Mouse (Mus musculus) hindbrain, postnatal 0 days (tissue): ENCODE data around the gene Arsj. TPM values are rescaled to one million over a fixed set of nuclear protein-coding genes. Genes with fewer than 3 reads are reported as not detected.

ENCODE experiments used
- ATAC-seq: fragments of 200-750 bp; cut with Nextera tagmentation; 2 replicates; pipeline ENCODE4 v1.8.0; 2017; ENCODE audit warnings: mild to moderate bottlenecking, moderate TSS enrichment, moderate library complexity
- DNase-seq: peaks from one replicate; pipeline ENCODE4 v3.0.0-alpha.2; 2015; ENCODE audit warnings: low spot score
- H3K27ac ChIP-seq: fragments of 300-500 bp; sonication (generic); 2 replicates; pipeline ENCODE4 v1.5.1; 2014; ENCODE audit warnings: mild to moderate bottlenecking
- H3K27me3 ChIP-seq: fragments of 300-500 bp; sonication (generic); 2 replicates; pipeline ENCODE4 v1.6.1; 2014; ENCODE audit warnings: low read length, mixed read lengths; ENCODE audit not compliant: insufficient read depth
- H3K36me3 ChIP-seq: fragments of 300-500 bp; sonication (generic); 2 replicates; pipeline ENCODE4 v1.6.1; 2014; ENCODE audit warnings: low read length, mixed read lengths; ENCODE audit not compliant: insufficient read depth
- H3K4me1 ChIP-seq: fragments of 300-500 bp; sonication (generic); 2 replicates; pipeline ENCODE4 v1.6.1; 2014; ENCODE audit warnings: antibody characterized with exemption, low read length, mixed read lengths; ENCODE audit not compliant: insufficient read depth
- H3K4me2 ChIP-seq: fragments of 300-500 bp; sonication (generic); 2 replicates; pipeline ENCODE4 v1.6.1; 2014; ENCODE audit warnings: low read depth, mild to moderate bottlenecking, low read length, moderate library complexity, mixed read lengths
- H3K4me3 ChIP-seq: fragments of 300-500 bp; sonication (generic); 2 replicates; pipeline ENCODE4 v1.5.1; 2014; ENCODE audit warnings: low read length
- H3K9ac ChIP-seq: fragments of 300-500 bp; sonication (generic); replicated peaks from 2 replicates; pipeline ENCODE4 v1.6.1; 2014; ENCODE audit warnings: mild to moderate bottlenecking, low read length, moderate library complexity, mixed read lengths
- H3K9me3 ChIP-seq: fragments of 300-500 bp; sonication (generic); 2 replicates; pipeline ENCODE4 v1.6.1; 2016; ENCODE audit warnings: low read length, mixed read lengths
- CTCF ChIP-seq: IDR thresholded peaks from 2 replicates; pipeline ENCODE4 v1.5.1; 2016; ENCODE audit warnings: antibody characterized with exemption, control low read depth, low read depth
- WGBS: fragments of 180-500 bp; shearing (Covaris S2); extraction: QIAGEN DNeasy Blood & Tissue Kit; methylation state at CpG from one replicate; pipeline ENCODE4 v1.1.7; 2014; 5-methylcytosine and 5-hydroxymethylcytosine counted together
- polyA plus RNA-seq: library from polyadenylated mRNA; unstranded; fragments of >200 nt; fragmentation: Nextera tagmentation; extraction: Ambion mirVana; gene quantifications from 2 replicates; pipeline ENCODE4 v1.2.1, GENCODE M21; 2015
- total RNA-seq: library from RNA; depleted of rRNA; stranded (reverse); fragments of >200 nt; gene quantifications from 2 replicates; pipeline ENCODE4 v1.2.3, GENCODE M21; 2014

Arsj gene
- total and polyA plus RNA-seq, 2 experiments from 2014 or later: 0.65 to 1.7 TPM

DNA sequence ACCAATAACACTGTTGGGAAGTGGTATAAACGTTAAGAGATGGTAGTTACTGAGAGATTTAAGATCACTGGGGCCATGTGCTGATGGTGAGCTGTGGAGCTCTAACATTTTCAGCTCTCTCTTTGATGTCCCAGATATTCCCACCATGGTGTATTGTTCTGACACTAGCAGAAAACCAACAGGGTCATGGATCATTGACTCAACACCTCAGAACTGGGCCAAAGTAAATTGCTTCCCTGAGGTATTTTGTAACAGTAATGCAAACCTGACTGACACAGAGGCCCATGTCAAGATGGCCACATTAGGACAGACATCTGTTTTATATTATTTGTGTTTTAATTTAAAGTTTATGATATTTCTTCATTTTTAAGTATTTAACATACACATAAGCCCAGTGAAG is 3.7 kb upstream of the Arsj start:
- Histone ChIP-seq H3K4me1 (peaks cover 9% of the 10 kb centered on the region; the same call in 1 of the 2 replicates), H3K4me3 (no peak overlapping the region), H3K4me2 (no peak overlapping the region), H3K27me3 (no peaks in the 10 kb centered on the region), H3K27ac (no peak overlapping the region), H3K36me3 (no peaks in the 10 kb centered on the region), H3K9me3 (no peaks in the 10 kb centered on the region), H3K9ac (no peak overlapping the region)
- ATAC-seq: no peak
- 66% methylated on average over 1 of the region's 1 CpGs for WGBS
- DNase-seq: no peak
- TF ChIP-seq CTCF: no peak

- TF ChIP-seq CTCF: no peak
- no peak for ATAC-seq
- no peaks in the 10 kb centered on the region for H3K27me3 ChIP-seq
- DNase-seq: no peak
- H3K4me1 ChIP-seq: peaks cover 9% of the 10 kb centered on the region; the same call in 1 of the 2 replicates
- no peak overlapping the region for H3K9ac ChIP-seq
- WGBS: 84% methylated on average over 2 of the region's 2 CpGs
- no peaks in the 10 kb centered on the region for H3K36me3 ChIP-seq
- H3K27ac ChIP-seq: no peak overlapping the region
- no peaks in the 10 kb centered on the region for H3K9me3 ChIP-seq
- H3K4me3 ChIP-seq: no peak overlapping the region
- no peak overlapping the region for H3K4me2 ChIP-seq
Observed at GRCm38 (mm10) chr3:126362392-126362791, 1.1 kb upstream of the Arsj start.

GRCm38 (mm10) chr3:126362931-126363525 is 456 bp upstream of the Arsj start:
- peak; percentile 24 for DNase-seq
- Histone ChIP-seq H3K27me3 (no peaks in the 10 kb centered on the region), H3K9ac (no peak overlapping the region), H3K9me3 (no peaks in the 10 kb centered on the region), H3K27ac (no peak overlapping the region), H3K4me2 (peak overlapping the region; percentile 90), H3K4me1 (peaks cover 9% of the 10 kb centered on the region; the same call in 1 of the 2 replicates), H3K36me3 (no peaks in the 10 kb centered on the region), H3K4me3 (peak overlapping the region; percentile 41)
- ATAC-seq: peak; percentile 28; the same call in 1 of the 2 replicates
- WGBS: 72% methylated on average over 11 of the region's 11 CpGs
- no peak for TF ChIP-seq CTCF

DNA sequence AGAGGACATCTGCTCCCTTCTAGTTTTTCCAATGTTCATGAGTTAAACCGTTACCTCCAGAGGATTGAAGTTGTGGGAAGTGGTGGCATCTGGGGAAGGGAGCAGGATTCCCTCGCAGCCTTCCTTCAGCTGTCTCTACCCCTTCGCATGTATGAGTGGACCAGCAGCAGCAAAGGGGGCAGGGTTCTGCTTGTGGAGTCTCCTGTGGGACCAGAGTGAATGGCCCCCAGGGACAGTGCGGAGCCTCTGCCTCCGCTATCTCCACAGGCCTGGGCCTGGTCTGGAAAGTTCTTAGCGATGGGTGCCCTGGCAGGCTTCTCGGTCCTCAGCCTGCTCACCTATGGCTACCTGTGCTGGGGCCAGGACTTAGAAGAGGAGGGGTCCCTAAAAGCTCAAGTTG is 1.1 kb downstream of the Arsj start:
- no peak for ATAC-seq
- Histone ChIP-seq H3K4me2 (peak overlapping the region; percentile 90), H3K27ac (no peak overlapping the region), H3K9me3 (no peaks in the 10 kb centered on the region), H3K4me1 (peaks cover 9% of the 10 kb centered on the region; the same call in 1 of the 2 replicates), H3K4me3 (no peak overlapping the region), H3K27me3 (no peaks in the 10 kb centered on the region), H3K9ac (no peak overlapping the region), H3K36me3 (no peaks in the 10 kb centered on the region)
- DNase-seq: no peak
- TF ChIP-seq CTCF: no peak
- 86% methylated on average over 7 of the region's 7 CpGs for WGBS

DNA sequence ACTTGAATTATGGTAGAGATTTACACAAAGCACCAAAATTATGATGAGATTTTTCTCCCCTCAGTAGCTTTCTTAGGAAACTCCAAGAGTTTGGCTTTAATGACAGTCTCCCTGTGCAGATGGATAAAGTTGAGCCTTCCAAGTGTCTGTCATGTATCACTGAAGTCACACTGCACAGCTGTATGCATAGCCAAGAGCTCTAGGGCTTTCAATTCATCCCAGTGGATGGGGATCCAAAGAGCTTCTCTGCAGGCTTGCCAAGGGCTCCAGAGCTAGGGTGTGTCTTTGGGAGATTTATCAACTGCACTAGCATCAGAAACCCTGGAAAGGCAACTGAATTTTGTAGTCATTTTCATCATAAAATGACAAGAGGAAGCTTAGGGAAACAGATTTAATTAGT is 7.1 kb downstream of the Arsj start:
- H3K9me3 ChIP-seq: no peaks in the 10 kb centered on the region
- ATAC-seq (no peak), DNase-seq (no peak)
- no peak for TF ChIP-seq CTCF
- no peaks in the 10 kb centered on the region for H3K27me3 ChIP-seq
- no peak overlapping the region for H3K9ac ChIP-seq
- H3K4me1 ChIP-seq: no peaks in the 10 kb centered on the region
- H3K27ac ChIP-seq: no peak overlapping the region
- H3K4me3 ChIP-seq: no peak overlapping the region
- no peak overlapping the region for H3K4me2 ChIP-seq
- no peaks in the 10 kb centered on the region for H3K36me3 ChIP-seq

- Histone ChIP-seq H3K27me3 (no peaks in the 10 kb centered on the region), H3K36me3 (no peaks in the 10 kb centered on the region), H3K9me3 (no peaks in the 10 kb centered on the region), H3K4me1 (no peaks in the 10 kb centered on the region), H3K9ac (no peak overlapping the region), H3K4me3 (no peak overlapping the region), H3K27ac (no peak overlapping the region), H3K4me2 (no peak overlapping the region)
- WGBS: 74% methylated on average over 9 of the region's 9 CpGs
- TF ChIP-seq CTCF: no peak
- ATAC-seq (no peak), DNase-seq (no peak)
Observed at GRCm38 (mm10) chr3:126372815-126373545, 9.5 kb downstream of the Arsj start.

- Histone ChIP-seq H3K27me3 (no peaks in the 10 kb centered on the region), H3K4me1 (no peaks in the 10 kb centered on the region), H3K9ac (no peak overlapping the region), H3K4me3 (no peak overlapping the region), H3K36me3 (no peaks in the 10 kb centered on the region), H3K9me3 (no peaks in the 10 kb centered on the region), H3K4me2 (no peak overlapping the region), H3K27ac (no peak overlapping the region)
- no peak for TF ChIP-seq CTCF
- 84% methylated on average over 1 of the region's 1 CpGs for WGBS
- no peak for DNase-seq
- ATAC-seq: no peak
Observed at GRCm38 (mm10) chr3:126373721-126374120, 10.2 kb downstream of the Arsj start.
